Comparison of ENCODE assay signal across 8 mouse cellular contexts in the genomic region with DNA sequence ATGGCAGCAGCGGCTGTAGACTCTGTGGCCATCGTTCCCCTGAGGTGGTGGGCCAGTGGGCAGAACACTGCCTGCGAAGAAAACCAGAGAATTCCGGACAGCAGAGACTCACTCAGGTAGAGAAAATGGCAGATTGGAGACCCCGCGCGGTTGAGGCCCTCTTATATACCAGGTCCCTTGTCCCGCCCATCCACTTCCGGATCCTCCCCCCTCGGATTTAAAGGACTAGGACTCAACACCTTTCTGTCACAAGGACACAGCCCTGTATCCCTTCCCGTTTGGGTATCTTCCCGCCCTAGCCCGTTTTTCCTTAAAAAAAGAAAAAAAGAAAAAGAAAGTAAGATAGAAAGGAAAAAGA. TPM values are rescaled to one million over a fixed set of nuclear protein-coding genes. Genes with fewer than 3 reads are reported as not detected.
DNase-seq lines count a peak whose midpoint lies in the region; ATAC-seq lines count a peak whose summit lies in the region.

No protein-coding gene starts in this region.

- peak; percentile 93 for DNase-seq in adrenal gland, adult 2 months
- peak; percentile 92 for DNase-seq in embryo, embryonic 11 days
- DNase-seq in gastrocnemius, postnatal 25 days, result peak; percentile 87
- DNase-seq in left cerebral cortex, adult 9 months (ENCODE audit: low spot score in 2 of 2), result peak; percentile 76 to 92
- DNase-seq in right cerebral cortex, postnatal 14 days, result peak; percentile 81
- DNase-seq in urinary bladder, postnatal 4 days (ENCODE audit: low spot score in 2 of 2), result peak; percentile 84 to 91

- peaks cover 27% of the 10 kb centered on the region for H3K4me1 ChIP-seq in megakaryocyte, embryonic 14.5 days

- H3K27me3 ChIP-seq in megakaryocyte, embryonic 14.5 days (replicated peaks), result no peaks in the 10 kb centered on the region

- H3K9me3 ChIP-seq in megakaryocyte, embryonic 14.5 days, result no peaks in the 10 kb centered on the region

- peak; percentile 80 for ATAC-seq in inflammation-experienced regulatory T-cells, adult 6 months

- peak overlapping the region; percentile 95 for H3K4me3 ChIP-seq in megakaryocyte, embryonic 14.5 days (replicated peaks)

- H3K36me3 ChIP-seq in megakaryocyte, embryonic 14.5 days (replicated peaks; ENCODE audit: low read length), result peaks cover 6% of the 10 kb centered on the region

RNA-seq across cellular contexts. Expression of a gene that starts 0.4 kb away (rescaled TPM):
- 10 to 100 TPM; 22.3 to 23.0 TPM for total RNA-seq in adrenal gland, adult 2 months (2021)
- 1.3 and 1.9 TPM in 2 replicates for polyA plus RNA-seq in adrenal gland, adult 2 months (2012; rRNA removed)
- 10 to 100 TPM; 12.4 to 12.8 TPM for total RNA-seq in gastrocnemius, postnatal 25 days (2021)
- 10 to 100 TPM; 40.6 to 99.0 (median 47.2) TPM for polyA plus RNA-seq in inflammation-experienced regulatory T-cells, adult 6 months (2017; shearing (Covaris generic))
- 2.1 and 5.4 TPM in 2 replicates for polyA plus RNA-seq in megakaryocyte, embryonic 14.5 days (2012; ENCODE audit: insufficient read depth, low replicate concordance)

RNA-seq across cellular contexts. Expression of a gene that starts 24.1 kb away (rescaled TPM):
- 1,000 to 10,000 TPM in 1 of 2 experiments, 100 to 1,000 TPM in 1; 867 to 1,182 TPM for total RNA-seq in adrenal gland, adult 2 months (2021)
- 733 and 783 TPM in 2 replicates for polyA plus RNA-seq in adrenal gland, adult 2 months (2012; rRNA removed)
- total RNA-seq in gastrocnemius, postnatal 25 days (2021), result 100 to 1,000 TPM; 175 to 184 TPM
- polyA plus RNA-seq in inflammation-experienced regulatory T-cells, adult 6 months (2017; shearing (Covaris generic)), result 100 to 1,000 TPM; 297 to 370 (median 348) TPM
- polyA plus RNA-seq in megakaryocyte, embryonic 14.5 days (2012; ENCODE audit: insufficient read depth, low replicate concordance), result 135 and 303 TPM in 2 replicates

RNA-seq across cellular contexts. Expression of a gene that starts 30.9 kb away (rescaled TPM):
- 10 to 100 TPM; 12.8 to 13.2 TPM for total RNA-seq in adrenal gland, adult 2 months (2021)
- 9.1 and 9.8 TPM in 2 replicates for polyA plus RNA-seq in adrenal gland, adult 2 months (2012; rRNA removed)
- 1 to 10 TPM; 1.4 to 1.8 TPM for total RNA-seq in gastrocnemius, postnatal 25 days (2021)
- polyA plus RNA-seq in inflammation-experienced regulatory T-cells, adult 6 months (2017; shearing (Covaris generic)), result 10 to 100 TPM in 2 of 3 experiments, 1 to 10 TPM in 1; 8.5 to 18.5 (median 16.4) TPM
- polyA plus RNA-seq in megakaryocyte, embryonic 14.5 days (2012; ENCODE audit: insufficient read depth, low replicate concordance), result 0.31 and 2.6 TPM in 2 replicates

RNA-seq across cellular contexts. Expression of a gene that starts 58.0 kb away (rescaled TPM):
- 100 to 1,000 TPM; 703 to 816 TPM for total RNA-seq in adrenal gland, adult 2 months (2021)
- polyA plus RNA-seq in adrenal gland, adult 2 months (2012; rRNA removed), result 20.2 and 21.8 TPM in 2 replicates
- 100 to 1,000 TPM; 229 to 254 TPM for total RNA-seq in gastrocnemius, postnatal 25 days (2021)
- polyA plus RNA-seq in inflammation-experienced regulatory T-cells, adult 6 months (2017; shearing (Covaris generic)), result 1,000 to 10,000 TPM in 1 of 3 experiments, 100 to 1,000 TPM in 2; 680 to 1,098 (median 710) TPM
- 13.8 TPM in 1 of 2 replicates, not detected in the other for polyA plus RNA-seq in megakaryocyte, embryonic 14.5 days (2012; ENCODE audit: insufficient read depth, low replicate concordance)

Comparison
In these comparisons a context has a peak if more than half of its experiments do, and no peak if none do; other contexts are left out.
1. Peak in every context shown above with its lines: DNase-seq, ATAC-seq and H3K4me3 ChIP-seq.